8 mouse cellular contexts compared by ENCODE assay signal in the genomic region with DNA sequence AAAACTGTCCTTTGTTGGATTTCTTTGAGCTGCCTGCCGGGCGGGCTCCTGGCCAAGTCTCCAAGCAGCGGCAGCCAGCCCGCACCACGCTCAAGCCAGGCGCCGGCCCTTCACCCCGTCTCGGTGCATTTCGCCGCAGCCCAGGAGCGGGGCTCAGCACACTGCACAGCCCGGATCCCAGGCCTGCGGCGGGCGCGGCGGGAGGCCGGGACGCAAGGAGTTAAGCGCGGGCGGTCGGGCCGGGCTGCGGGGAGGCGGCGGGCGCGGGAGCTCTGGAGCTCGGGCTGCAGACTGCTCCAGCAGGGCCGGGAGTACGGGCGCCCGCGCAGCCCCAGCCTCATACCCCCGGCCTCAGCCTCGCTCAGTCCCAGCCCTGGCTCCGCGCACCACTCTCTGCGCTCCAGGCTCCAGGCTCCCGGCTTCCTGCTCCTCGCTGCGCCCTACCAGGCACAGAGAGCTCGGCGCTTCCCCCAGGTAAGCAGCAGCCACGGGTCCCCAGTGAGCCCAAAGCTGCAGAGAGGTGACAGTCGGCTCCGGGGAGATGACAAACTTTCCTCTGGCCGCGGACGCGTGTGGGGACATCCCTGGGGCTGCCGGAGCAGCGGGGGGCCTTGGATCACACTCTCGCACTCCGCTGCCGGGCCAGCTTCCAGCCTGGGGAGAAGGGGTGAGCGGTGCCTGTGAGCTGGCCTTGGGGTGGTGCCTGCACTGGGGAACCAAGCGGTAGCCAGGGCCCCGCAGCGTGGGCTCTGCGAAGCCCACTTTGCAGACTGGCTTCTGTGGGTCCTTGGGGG. TPM values are rescaled to one million over a fixed set of nuclear protein-coding genes. Genes with fewer than 3 reads are reported as not detected.
DNase-seq lines count a peak whose midpoint lies in the region; ATAC-seq lines count a peak whose summit lies in the region.

No protein-coding gene starts in this region.

- no peaks in the 10 kb centered on the region for H3K36me3 ChIP-seq in heart, embryonic 13.5 days
- no peaks in the 10 kb centered on the region for H3K36me3 ChIP-seq in stomach, embryonic 14.5 days (ENCODE audit: control insufficient read depth, insufficient read depth, low read length)

- peak overlapping the region; percentile 78 for H3K9ac ChIP-seq in heart, embryonic 13.5 days
- peak overlapping the region; percentile 46 for H3K9ac ChIP-seq in stomach, embryonic 14.5 days (replicated peaks; ENCODE audit: low read depth, low read length)

- DNase-seq in urinary bladder, postnatal 14 days (ENCODE audit: low spot score) = peak; percentile 21
- DNase-seq in urinary bladder, adult 18-20 months (ENCODE audit: low spot score in 2 of 2) = no peak
- peak; percentile 62 for DNase-seq in embryo, embryonic 10.5 days (ENCODE audit: low spot score)
- peak; percentile 33 for DNase-seq in layer of hippocampus, adult 9-11 months
- DNase-seq in mesoderm, embryonic 11.5 days (ENCODE audit: low read depth, low spot score) = peak; percentile 49

- H3K27me3 ChIP-seq in heart, embryonic 13.5 days (replicated peaks) = peaks cover 49% of the 10 kb centered on the region
- 0 out of 2 replicates have a peak, but pooled peaks cover 7% of the 10 kb centered on the region for H3K27me3 ChIP-seq in stomach, embryonic 14.5 days (ENCODE audit: control insufficient read depth, insufficient read depth, low read length)

- peak overlapping the region; percentile 70 for H3K4me2 ChIP-seq in heart, embryonic 13.5 days
- H3K4me2 ChIP-seq in stomach, embryonic 14.5 days (replicated peaks; ENCODE audit: low read depth, low read length) = peak overlapping the region; percentile 86

- H3K9me3 ChIP-seq in heart, embryonic 13.5 days = no peaks in the 10 kb centered on the region
- H3K9me3 ChIP-seq in stomach, embryonic 14.5 days (ENCODE audit: control insufficient read depth, low read depth, low read length) = no peaks in the 10 kb centered on the region

- ATAC-seq in heart, embryonic 13.5 days (ENCODE audit: extremely low read depth, insufficient number of reproducible peaks, low FRiP score, low TSS enrichment) = no peak; the same call in 1 of the 2 replicates
- ATAC-seq in stomach, embryonic 14.5 days (ENCODE audit: insufficient number of reproducible peaks, insufficient read depth, low FRiP score, low read depth) = peak; percentile 70; the same call in 1 of the 2 replicates
- ATAC-seq in granulocyte monocyte progenitor cell, adult 5-6 weeks (replicated peaks; ENCODE audit: poor library complexity, severe bottlenecking) = no peak

- peaks cover 30% of the 10 kb centered on the region for H3K4me1 ChIP-seq in heart, embryonic 13.5 days
- 0 out of 2 replicates have a peak, but pooled peaks cover 3% of the 10 kb centered on the region for H3K4me1 ChIP-seq in stomach, embryonic 14.5 days (ENCODE audit: control insufficient read depth, insufficient read depth, low read length)

- H3K27ac ChIP-seq in heart, embryonic 13.5 days (replicated peaks) = peak overlapping the region; percentile 55
- peak overlapping the region; percentile 21; the same call in 1 of the 2 replicates for H3K27ac ChIP-seq in stomach, embryonic 14.5 days (ENCODE audit: low read length)

- WGBS in heart, embryonic 13.5 days = 1% methylated on average over 51 of the region's 63 CpGs
- 2% methylated on average over 61 of the region's 63 CpGs for WGBS in stomach, embryonic 14.5 days

- peak overlapping the region; percentile 54 for H3K4me3 ChIP-seq in heart, embryonic 13.5 days
- H3K4me3 ChIP-seq in stomach, embryonic 14.5 days (ENCODE audit: low read depth, low read length) = peak overlapping the region; percentile 48

RNA-seq across cellular contexts. Expression of gene Wscd2, which starts 0.5 kb away (rescaled TPM):
- 3.8 and 4.0 TPM in 2 replicates for polyA plus RNA-seq in heart, embryonic 13.5 days (2015; fragmentation: Nextera tagmentation; extraction: Ambion mirVana)
- polyA plus RNA-seq in stomach, embryonic 14.5 days (2014; fragmentation: Nextera tagmentation; extraction: Ambion mirVana) = 6.2 and 6.6 TPM in 2 replicates
- not detected in 2 replicates for total RNA-seq in granulocyte monocyte progenitor cell, adult 5-6 weeks (2014; fragmentation: Nextera tagmentation)
- total RNA-seq in granulocyte monocyte progenitor cell, adult 5-6 weeks (2017) = not detected in 2 replicates

Comparison
In these comparisons a context has a peak if more than half of its experiments do, and no peak if none do; other contexts are left out.
1. DNase-seq: peak in urinary bladder, postnatal 14 days (single experiment), embryo, embryonic 10.5 days (single experiment), layer of hippocampus, adult 9-11 months (single experiment) and mesoderm, embryonic 11.5 days (single experiment); none in urinary bladder, adult 18-20 months (0 of 2).